26 mouse cellular contexts compared by ENCODE assay signal in the genomic region with DNA sequence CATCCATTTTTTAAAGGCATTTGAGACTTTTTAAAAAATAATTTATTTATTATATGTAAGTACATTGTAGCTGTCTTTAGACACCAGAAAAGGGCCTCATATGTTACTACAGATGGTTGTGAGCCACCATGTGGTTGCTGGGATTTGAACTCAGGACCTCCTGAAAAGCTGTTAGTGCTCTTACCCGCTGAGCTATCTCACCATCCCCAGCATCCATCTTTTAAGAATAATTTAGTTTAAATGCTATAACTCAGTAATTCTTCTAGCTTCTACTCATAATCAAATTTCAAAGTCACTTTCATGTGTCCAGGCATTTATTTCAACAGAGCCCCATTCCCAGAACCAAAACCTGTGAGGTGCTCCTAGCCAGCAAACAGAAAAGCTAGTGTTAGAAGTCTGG. TPM values are rescaled to one million over a fixed set of nuclear protein-coding genes. Genes with fewer than 3 reads are reported as not detected.
DNase-seq lines count a peak whose midpoint lies in the region; ATAC-seq and TF ChIP-seq lines count a peak whose summit lies in the region.
"Had no signal": no experiment of that assay in that cellular context is flagged by ENCODE, and none has a peak within 500 bp of the region (broad histone marks: within the 10 kb centered on the region; RNA-seq: fewer than 3 reads in every experiment).

No protein-coding gene starts in this region.

- in situ Hi-C loops in CH12.LX (cut with MboI; ENCODE audit: low pct_ligation_motif_present, low pct_unique_long_range_greater_than_20kb, low sequenced_read_pairs), result loop anchor here (25.0 kb wide), 3 partner anchors 231 to 1569 kb away; a partner anchor contains a TSS

- 0 out of 2 replicates have a peak, but pooled peaks cover under 1% of the 10 kb centered on the region for H3K36me3 ChIP-seq in heart, embryonic 12.5 days
- H3K36me3 ChIP-seq in CH12.LX (replicated peaks in 1 of 2; ENCODE audit: control insufficient read depth in 1 of 2, insufficient read depth in 1 of 2, low read length in 1 of 2), result peaks cover 0 to 5% of the 10 kb centered on the region in 2 experiments
- H3K36me3 ChIP-seq in limb, embryonic 10.5 days, result peaks cover 21% of the 10 kb centered on the region
- peaks cover 9% of the 10 kb centered on the region; the same call in 1 of the 2 replicates for H3K36me3 ChIP-seq in forebrain, embryonic 12.5 days (replicated peaks)
- H3K36me3 ChIP-seq: heart, embryonic 15.5 days; intestine, embryonic 15.5 days had no signal

- peak; percentile 17 for DNase-seq in heart, adult 11 months
- DNase-seq in 3134 (ENCODE audit: extremely low read depth, insufficient read length, low spot score) (peak; percentile 27), CH12.LX (ENCODE audit: extremely low read depth) (no peak)
- DNase-seq in limb, embryonic 10.5 days (ENCODE audit: low spot score), result peak; percentile 2
- no peak for DNase-seq in thymus, adult 18-20 months
- DNase-seq: adrenal gland, adult 8-10 months; B cell, adult 2 months; cerebellum, adult 11 months; cerebellum, adult 8-10 months; cerebellum, postnatal 14 days; forebrain, postnatal 0 days; gastrocnemius, postnatal 14 days; heart, postnatal 14 days had no signal

- ATAC-seq in heart, embryonic 12.5 days (ENCODE audit: insufficient number of reproducible peaks, low FRiP score), result no peak
- ATAC-seq in forebrain, embryonic 12.5 days (ENCODE audit: low FRiP score), result no peak
- ATAC-seq: CD4-positive, CD25-positive, alpha-beta regulatory T cell, adult 4 months; forebrain, embryonic 13.5 days; forebrain, postnatal 0 days; intestine, embryonic 15.5 days had no signal

- no peak for TF ChIP-seq RAD21 in CH12.LX (IDR thresholded peaks at IDR 0.05; ENCODE audit: low read depth, low read length)

- dilution Hi-C loops in CH12.LX (cut with MboI; ENCODE audit: extremely low pct_ligation_motif_present, extremely low pct_unique_long_range_greater_than_20kb, low sequenced_read_pairs), result no loop called here

- no peak for TF ChIP-seq CTCF in CH12.LX (conservative IDR thresholded peaks at IDR 0.05 in 1 of 2, IDR thresholded peaks at IDR 0.05 in 1 of 2; ENCODE audit: low read depth in 2 of 2, low read length in 2 of 2)

- no peaks in the 10 kb centered on the region for H3K9me3 ChIP-seq in heart, embryonic 12.5 days (replicated peaks)
- peaks cover 5% of the 10 kb centered on the region for H3K9me3 ChIP-seq in CH12.LX (replicated peaks; ENCODE audit: low read length)
- no peaks in the 10 kb centered on the region for H3K9me3 ChIP-seq in limb, embryonic 10.5 days (replicated peaks)
- no peaks in the 10 kb centered on the region for H3K9me3 ChIP-seq in forebrain, embryonic 12.5 days
- H3K9me3 ChIP-seq: embryonic facial prominence, embryonic 13.5 days; forebrain, embryonic 13.5 days; heart, embryonic 15.5 days; hindbrain, embryonic 10.5 days; intestine, embryonic 15.5 days had no signal

- H3K4me3 ChIP-seq in heart, embryonic 12.5 days, result no peak overlapping the region
- no peak overlapping the region for H3K4me3 ChIP-seq in CH12.LX (replicated peaks in 1 of 3; ENCODE audit: low read depth in 2 of 3, low read length in 2 of 3, poor library complexity in 1 of 3)
- no peak overlapping the region for H3K4me3 ChIP-seq in limb, embryonic 10.5 days
- H3K4me3 ChIP-seq in forebrain, embryonic 12.5 days (replicated peaks), result no peak overlapping the region
- H3K4me3 ChIP-seq: intestine, embryonic 15.5 days had no signal

- 0 out of 2 replicates have a peak, but pooled peaks cover 4% of the 10 kb centered on the region for H3K4me1 ChIP-seq in heart, embryonic 12.5 days (replicated peaks)
- H3K4me1 ChIP-seq in CH12.LX (ENCODE audit: control insufficient read depth in 1 of 2, insufficient read depth in 2 of 2), result peaks cover 5 to 13% of the 10 kb centered on the region in 2 experiments; a peak in 2 of 4 replicates
- H3K4me1 ChIP-seq in limb, embryonic 10.5 days, result peaks cover 14% of the 10 kb centered on the region
- peaks cover 18% of the 10 kb centered on the region for H3K4me1 ChIP-seq in forebrain, embryonic 12.5 days

- H3K4me2 ChIP-seq in heart, embryonic 12.5 days, result no peak overlapping the region
- H3K4me2 ChIP-seq in CH12.LX (ENCODE audit: insufficient read depth, low read depth, poor library complexity, severe bottlenecking), result no peak overlapping the region
- H3K4me2 ChIP-seq in forebrain, embryonic 12.5 days, result no peak overlapping the region
- H3K4me2 ChIP-seq: forebrain, embryonic 13.5 days; intestine, embryonic 15.5 days had no signal

- no peak overlapping the region for H3K9ac ChIP-seq in heart, embryonic 12.5 days
- H3K9ac ChIP-seq in CH12.LX (ENCODE audit: insufficient read depth, low read depth), result no peak overlapping the region
- H3K9ac ChIP-seq in forebrain, embryonic 12.5 days, result no peak overlapping the region
- H3K9ac ChIP-seq: embryonic facial prominence, embryonic 13.5 days; forebrain, embryonic 13.5 days; heart, embryonic 15.5 days; hindbrain, embryonic 14.5 days; intestine, embryonic 15.5 days had no signal

- no peak for TF ChIP-seq EP300 in CH12.LX (IDR thresholded peaks at IDR 0.05; ENCODE audit: low read length)

- WGBS in heart, embryonic 12.5 days, result 76% methylated on average over 1 of the region's 1 CpGs
- 82% methylated on average over 1 of the region's 1 CpGs for WGBS in limb, embryonic 10.5 days
- 81% methylated on average over 1 of the region's 1 CpGs for WGBS in forebrain, embryonic 12.5 days

- no peak overlapping the region for H3K27ac ChIP-seq in heart, embryonic 12.5 days (ENCODE audit: poor library complexity, severe bottlenecking)
- no peak overlapping the region for H3K27ac ChIP-seq in CH12.LX (ENCODE audit: insufficient read depth, low read depth)
- H3K27ac ChIP-seq in limb, embryonic 10.5 days, result no peak overlapping the region
- no peak overlapping the region for H3K27ac ChIP-seq in forebrain, embryonic 12.5 days
- H3K27ac ChIP-seq: embryonic facial prominence, embryonic 13.5 days; forebrain, embryonic 13.5 days; heart, embryonic 15.5 days; hindbrain, embryonic 10.5 days; hindbrain, embryonic 14.5 days; intestine, embryonic 15.5 days had no signal

- H3K27me3 ChIP-seq in heart, embryonic 12.5 days (replicated peaks), result no peaks in the 10 kb centered on the region
- H3K27me3 ChIP-seq in CH12.LX (replicated peaks), result peaks cover 4% of the 10 kb centered on the region
- no peaks in the 10 kb centered on the region for H3K27me3 ChIP-seq in limb, embryonic 10.5 days (ENCODE audit: low read depth, poor library complexity, severe bottlenecking)
- H3K27me3 ChIP-seq in forebrain, embryonic 12.5 days, result no peaks in the 10 kb centered on the region
- H3K27me3 ChIP-seq: embryonic facial prominence, embryonic 13.5 days; forebrain, embryonic 13.5 days; heart, embryonic 15.5 days; intestine, embryonic 15.5 days had no signal

- no peak for TF ChIP-seq POLR2A in CH12.LX (IDR thresholded peaks at IDR 0.05; ENCODE audit: low read depth, low read length)

- no peaks in the 10 kb centered on the region for H3K79me2 ChIP-seq in CH12.LX (replicated peaks; ENCODE audit: control insufficient read depth, extremely low read depth, insufficient read depth, poor library complexity, severe bottlenecking)

TF ChIP-seq in CH12.LX, 34 proteins besides CTCF, POLR2A, EP300 and RAD21:
- TF ChIP-seq MEF2A (IDR thresholded peaks at IDR 0.05; ENCODE audit: borderline replicate concordance, low read depth, low read length) (no peak), TBP (conservative IDR thresholded peaks at IDR 0.05; ENCODE audit: low read depth, low read length) (peak; percentile 94)

RNA-seq across cellular contexts. Expression of a gene that starts 1.2 kb away (rescaled TPM):
- 7.5 and 8.3 TPM in 2 replicates for polyA plus RNA-seq in heart, embryonic 12.5 days (2016; fragmentation: Nextera tagmentation; extraction: Ambion mirVana)
- total RNA-seq in CH12.LX (2012; rRNA removed), result 2.3 and 3.1 TPM in 2 replicates
- 2.0 and 3.3 TPM in 2 replicates for total RNA-seq in CH12.LX (2014; rRNA removed)
- polyA plus RNA-seq in CH12.LX (2012; ENCODE audit: insufficient read length, low read depth), result 0.79 and 0.80 TPM in 2 replicates
- polyA plus RNA-seq in limb, embryonic 10.5 days (2016; fragmentation: Nextera tagmentation; extraction: Ambion mirVana), result 22.4 and 27.0 TPM in 2 replicates
- 24.5 and 26.7 TPM in 2 replicates for polyA plus RNA-seq in forebrain, embryonic 12.5 days (2016; fragmentation: Nextera tagmentation; extraction: Ambion mirVana)

RNA-seq across cellular contexts. Expression of a gene that starts 37.4 kb away (rescaled TPM):
- polyA plus RNA-seq in heart, embryonic 12.5 days (2016; fragmentation: Nextera tagmentation; extraction: Ambion mirVana), result 0.13 and 0.14 TPM in 2 replicates
- total RNA-seq in CH12.LX (2012; rRNA removed), result not detected in 2 replicates
- total RNA-seq in CH12.LX (2014; rRNA removed), result not detected in 2 replicates
- not detected in 2 replicates for polyA plus RNA-seq in CH12.LX (2012; ENCODE audit: insufficient read length, low read depth)
- 0.14 and 0.28 TPM in 2 replicates for polyA plus RNA-seq in limb, embryonic 10.5 days (2016; fragmentation: Nextera tagmentation; extraction: Ambion mirVana)
- polyA plus RNA-seq in forebrain, embryonic 12.5 days (2016; fragmentation: Nextera tagmentation; extraction: Ambion mirVana), result 0.13 TPM in 1 of 2 replicates, not detected in the other
- total RNA-seq: adrenal gland, adult 8-10 months; adrenal gland, postnatal 4 days; common myeloid progenitor, adult 5-6 weeks; forebrain, postnatal 0 days; gastrocnemius, adult 18-20 months; gastrocnemius, postnatal 14 days; granulocyte monocyte progenitor cell, adult 5-6 weeks; heart, postnatal 14 days had no signal
- polyA plus RNA-seq: CD4-positive, CD25-positive, alpha-beta regulatory T cell, adult 4 months; forebrain, embryonic 13.5 days; forebrain, postnatal 0 days; heart, embryonic 15.5 days; hindbrain, embryonic 10.5 days; hindbrain, embryonic 14.5 days had no signal

Comparison
In these comparisons a context has a peak if more than half of its experiments do, and no peak if none do; other contexts are left out.
1. DNase-seq: peak in heart, adult 11 months (single experiment), 3134 (single experiment) and limb, embryonic 10.5 days (single experiment); none in CH12.LX (single experiment) and thymus, adult 18-20 months (0 of 2).